Mouse (Mus musculus) CD8-positive naive resting alpha-beta T cell, adult 2 months (primary cell): Measurements from ENCODE around the gene Pitpna.

Experiments
- DNase-seq, 2 experiments: peaks; one replicate each; pipeline ENCODE4 v3.0.0; 2022; ENCODE audit warnings: low read depth in 2 of 2, low spot score in 2 of 2

Pitpna gene

GRCm38 (mm10) chr11:75563851-75564548, 23.9 kb upstream of the Pitpna start:
- no peak for DNase-seq

DNA sequence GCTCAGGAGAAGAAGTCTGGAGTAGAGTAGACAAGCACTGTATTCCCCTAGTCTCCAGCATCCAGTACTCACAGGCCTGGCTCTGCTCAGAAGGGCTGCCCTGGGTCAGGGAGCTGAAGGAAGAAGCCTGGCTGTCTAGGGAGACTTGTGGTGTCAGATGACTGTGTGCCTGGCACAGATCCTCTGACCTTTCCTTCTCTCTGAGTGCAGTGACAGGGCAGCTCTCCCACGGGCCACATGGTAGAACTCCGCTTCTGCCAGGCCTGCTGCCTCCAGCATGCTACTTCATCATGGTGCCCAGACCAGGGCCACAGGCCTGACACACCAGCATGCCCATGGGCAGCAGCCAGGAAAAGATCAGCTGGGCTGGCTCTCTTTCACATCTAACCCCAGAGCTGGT, 22.0 kb upstream of the Pitpna start:
- no peak for DNase-seq

- DNase-seq, result no peak
Observed at GRCm38 (mm10) chr11:75566276-75567196, 21.4 kb upstream of the Pitpna start.

GRCm38 (mm10) chr11:75567346-75568114, 20.4 kb upstream of the Pitpna start:
- no peak for DNase-seq

- no peak for DNase-seq
Observed at GRCm38 (mm10) chr11:75568115-75568511, 19.8 kb upstream of the Pitpna start.

- DNase-seq, result no peak
Observed at GRCm38 (mm10) chr11:75568962-75569361, 18.9 kb upstream of the Pitpna start.

- no peak for DNase-seq
Observed at GRCm38 (mm10) chr11:75570375-75571125, 17.3 kb upstream of the Pitpna start.

DNA sequence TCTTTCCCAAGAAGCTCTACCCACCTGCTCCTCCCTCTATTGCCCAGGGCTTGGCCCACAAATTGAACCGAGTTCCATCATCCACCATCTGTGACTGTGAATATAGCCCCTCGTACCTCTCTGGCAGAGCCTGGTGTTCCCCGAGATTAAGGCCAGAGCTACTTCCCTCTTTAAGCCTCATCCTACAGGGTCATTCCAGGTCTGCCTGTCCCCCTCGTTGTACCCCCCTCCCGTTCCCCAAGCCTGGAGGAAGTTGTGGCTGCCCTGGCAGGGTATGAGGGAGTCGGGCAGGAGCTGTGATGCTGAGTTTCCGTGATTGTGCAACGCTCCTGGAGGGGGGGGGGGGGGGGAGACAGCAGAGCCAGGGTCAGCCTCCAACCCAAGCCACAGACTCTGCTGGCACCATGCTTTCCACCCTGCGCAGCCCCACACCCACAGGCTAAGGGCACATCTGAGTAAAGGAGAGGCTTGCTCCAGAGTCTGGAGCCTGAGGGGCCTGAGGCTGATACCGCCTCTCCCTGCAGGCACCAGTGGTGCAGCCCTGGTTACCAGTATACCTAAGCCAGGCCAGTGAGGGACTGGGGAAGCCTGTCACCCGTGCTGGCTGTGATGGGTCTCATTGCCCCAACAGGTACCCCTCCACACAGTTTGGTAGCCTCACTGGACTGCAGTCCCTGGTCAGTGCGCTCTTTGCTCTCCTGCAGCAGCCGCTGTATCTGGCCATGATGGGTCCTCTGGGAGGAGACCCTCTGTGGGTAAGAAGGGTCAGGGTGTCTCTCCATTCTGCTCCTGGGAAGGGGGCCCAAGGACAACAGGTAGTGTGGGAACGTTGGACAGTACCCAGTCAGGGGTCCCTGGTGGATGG, 16.5 kb upstream of the Pitpna start:
- no peak for DNase-seq

DNA sequence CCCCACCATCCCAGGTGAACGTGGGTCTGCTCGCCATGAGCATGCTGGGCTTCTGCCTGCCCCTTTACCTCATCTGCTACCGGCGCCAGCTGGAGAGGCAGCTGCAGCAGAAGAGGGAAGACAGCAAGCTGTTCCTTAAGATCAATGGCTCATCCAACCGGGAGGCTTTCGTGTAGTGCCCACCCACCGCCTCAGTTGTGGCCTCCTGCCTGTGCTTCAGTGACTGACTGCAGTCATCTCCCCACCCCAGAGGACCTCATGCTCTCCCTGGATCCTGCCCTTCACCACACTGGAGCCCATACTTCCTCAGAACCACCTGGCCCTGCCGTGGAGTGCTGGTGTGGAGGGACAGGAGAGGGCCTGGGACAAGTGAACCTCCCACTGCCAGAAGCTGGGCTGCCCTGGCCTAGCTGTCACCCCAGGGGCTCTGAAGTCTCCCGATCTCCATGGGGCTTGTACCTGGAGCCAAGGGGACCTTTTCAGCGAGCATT, 15.6 kb upstream of the Pitpna start:
- DNase-seq, result no peak

DNA sequence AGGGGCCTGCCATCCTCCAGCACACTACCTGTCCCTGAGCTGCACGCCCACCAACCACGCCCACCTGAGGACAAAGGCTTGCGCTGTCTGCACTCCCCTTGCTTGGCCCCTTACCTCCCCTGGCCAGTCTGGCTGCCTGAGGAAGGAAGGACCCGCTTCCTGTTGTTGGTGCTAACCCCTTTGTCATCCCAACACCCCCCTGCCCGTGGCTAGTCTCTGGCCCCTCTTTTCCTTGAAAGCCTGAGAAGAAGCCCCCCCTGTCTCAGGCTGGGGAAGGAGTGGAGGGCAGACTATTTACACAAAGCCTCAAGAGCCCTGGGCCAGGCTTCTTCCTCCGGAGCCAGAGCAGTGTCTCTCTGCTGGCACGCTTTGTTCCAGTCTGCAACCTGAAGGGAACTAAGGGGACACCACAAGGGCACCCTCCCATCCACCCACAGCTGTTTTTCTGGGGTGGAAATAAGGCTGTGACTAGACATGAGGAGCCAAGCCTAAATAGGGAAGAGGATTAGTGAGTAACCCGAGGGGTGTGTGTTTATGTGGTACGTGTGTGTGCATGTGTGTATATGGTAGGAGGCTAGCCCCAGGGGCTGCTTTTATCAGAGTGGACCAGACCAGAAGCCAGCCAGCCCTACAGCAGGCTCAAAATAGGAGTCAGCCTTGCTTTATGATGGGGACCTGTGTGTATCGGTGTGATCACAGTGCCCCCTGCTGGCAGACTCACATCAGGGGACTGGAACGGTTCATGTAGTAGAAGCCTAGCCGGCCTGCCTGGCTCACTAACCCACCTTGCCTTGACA, 14.8 kb upstream of the Pitpna start:
- peak; percentile 90 to 94 for DNase-seq

GRCm38 (mm10) chr11:75574378-75575123, 13.3 kb upstream of the Pitpna start:
- DNase-seq, result no peak

DNA sequence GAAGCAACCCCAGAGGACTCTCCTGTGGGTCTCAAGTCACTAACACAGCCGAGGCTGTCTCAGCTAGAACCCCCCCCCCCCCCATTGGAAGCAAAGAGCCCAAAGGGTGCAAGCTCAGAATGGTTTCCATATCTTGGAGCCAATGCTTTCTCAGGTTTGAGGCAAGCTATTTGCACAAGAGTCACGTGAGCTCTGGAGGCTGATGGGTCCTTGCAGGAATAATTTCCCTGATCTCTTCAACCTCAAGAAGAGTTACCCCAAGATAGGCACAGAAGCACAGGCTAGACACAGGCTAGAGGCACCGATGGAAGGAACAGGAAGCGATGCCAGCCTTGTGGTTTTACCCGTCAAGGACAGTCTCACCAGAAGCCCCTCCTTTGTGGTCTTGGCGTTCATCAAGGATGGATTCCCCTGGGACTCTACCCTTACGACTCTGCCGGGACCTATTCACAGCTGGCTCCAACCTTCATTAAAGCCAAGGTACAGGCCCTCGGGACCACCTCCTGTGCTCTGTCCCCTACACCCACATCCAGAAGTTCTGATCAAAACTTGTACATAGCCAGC, 12.3 kb upstream of the Pitpna start:
- no peak for DNase-seq

DNA sequence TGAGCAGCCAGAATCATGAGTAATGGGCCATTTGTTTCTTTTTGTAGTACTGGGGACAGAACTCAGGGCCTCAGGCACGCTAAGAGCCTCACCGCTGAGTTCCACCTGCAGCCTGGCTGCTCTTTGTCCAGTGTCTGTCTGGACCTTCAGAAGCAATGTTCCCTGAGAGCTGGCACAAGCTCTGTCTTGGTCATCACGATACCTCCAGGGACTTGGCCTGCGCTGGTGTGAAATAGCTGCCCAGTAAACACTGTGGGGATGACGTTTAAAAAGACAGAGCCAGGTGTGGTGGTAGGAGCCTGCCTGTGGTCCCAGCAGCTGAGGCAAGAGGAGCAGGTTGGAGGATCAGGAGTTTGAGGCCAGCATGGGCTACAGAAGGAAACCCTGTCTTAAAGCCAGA, 9.3 kb upstream of the Pitpna start:
- no peak for DNase-seq

DNA sequence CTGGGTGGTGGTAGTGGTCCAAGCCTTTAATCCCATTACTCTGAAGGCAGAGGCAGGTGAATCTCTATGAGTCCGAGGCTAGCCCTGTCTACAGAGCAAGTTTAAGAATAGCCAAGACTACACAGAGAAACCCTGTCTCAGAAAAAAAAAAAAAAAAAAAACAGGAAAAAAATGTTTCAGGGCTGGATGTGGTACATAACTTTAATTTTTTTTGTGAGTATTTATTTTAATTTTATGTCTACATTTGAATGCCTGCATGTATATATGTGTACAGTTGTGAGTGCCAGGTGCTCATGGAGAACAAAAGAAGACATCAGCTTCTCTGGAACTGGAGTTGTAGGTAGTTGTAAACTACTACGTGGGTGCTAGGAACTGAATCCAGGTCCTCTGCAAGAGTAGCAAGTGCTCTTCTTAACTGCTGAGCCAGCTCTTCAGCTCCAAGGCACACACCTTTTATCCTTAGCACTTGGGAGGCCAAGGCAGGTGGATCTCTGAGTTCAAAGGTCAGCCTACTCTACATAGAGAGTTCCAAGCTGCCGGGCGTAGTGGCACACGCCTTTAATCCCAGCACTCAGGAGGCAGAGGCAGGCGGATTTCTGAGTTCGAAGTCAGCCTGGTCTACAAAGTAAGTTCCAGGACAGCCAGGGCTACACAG, 6.3 kb upstream of the Pitpna start:
- no peak for DNase-seq

- DNase-seq, result no peak
Observed at GRCm38 (mm10) chr11:75583521-75583920, 4.4 kb upstream of the Pitpna start.

DNA sequence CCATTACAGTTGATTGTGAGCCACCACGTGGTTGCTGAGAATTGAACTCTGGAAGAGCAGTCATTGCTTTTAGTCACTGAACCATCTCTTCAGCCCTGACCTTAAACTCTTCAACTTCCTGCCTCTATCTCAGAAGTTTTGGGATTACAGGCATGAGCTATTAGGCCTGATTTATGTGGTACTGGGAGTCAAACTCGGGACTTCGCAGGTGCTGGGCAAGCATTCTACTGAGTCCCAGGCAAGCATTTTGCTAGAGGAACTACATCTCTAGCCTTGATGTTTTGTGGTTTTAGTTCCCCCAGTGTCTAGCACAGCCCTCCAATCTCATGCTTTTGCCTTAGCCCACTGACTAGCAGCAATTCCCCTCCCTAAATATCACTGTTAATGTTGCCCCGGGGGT, 2.8 kb upstream of the Pitpna start:
- no peak for DNase-seq

GRCm38 (mm10) chr11:75585978-75586377, 1.9 kb upstream of the Pitpna start:
- DNase-seq, result no peak
